Mouse (Mus musculus): ENCODE results near the gene Lrrc73. TPM values are rescaled to one million over a fixed set of nuclear protein-coding genes. Genes with fewer than 3 reads are reported as not detected.

Lrrc73 gene
- total RNA-seq (2021) (under 1 TPM; 0.21 to 0.34 TPM), polyA plus RNA-seq (2012; rRNA removed) (0.59 and 0.70 TPM in 2 replicates)
- long read RNA-seq, partial matches to known transcripts = 0 of 1 reads
- long read RNA-seq, other reads (novel, unspliced or antisense) = 0 of 1 reads

DNA sequence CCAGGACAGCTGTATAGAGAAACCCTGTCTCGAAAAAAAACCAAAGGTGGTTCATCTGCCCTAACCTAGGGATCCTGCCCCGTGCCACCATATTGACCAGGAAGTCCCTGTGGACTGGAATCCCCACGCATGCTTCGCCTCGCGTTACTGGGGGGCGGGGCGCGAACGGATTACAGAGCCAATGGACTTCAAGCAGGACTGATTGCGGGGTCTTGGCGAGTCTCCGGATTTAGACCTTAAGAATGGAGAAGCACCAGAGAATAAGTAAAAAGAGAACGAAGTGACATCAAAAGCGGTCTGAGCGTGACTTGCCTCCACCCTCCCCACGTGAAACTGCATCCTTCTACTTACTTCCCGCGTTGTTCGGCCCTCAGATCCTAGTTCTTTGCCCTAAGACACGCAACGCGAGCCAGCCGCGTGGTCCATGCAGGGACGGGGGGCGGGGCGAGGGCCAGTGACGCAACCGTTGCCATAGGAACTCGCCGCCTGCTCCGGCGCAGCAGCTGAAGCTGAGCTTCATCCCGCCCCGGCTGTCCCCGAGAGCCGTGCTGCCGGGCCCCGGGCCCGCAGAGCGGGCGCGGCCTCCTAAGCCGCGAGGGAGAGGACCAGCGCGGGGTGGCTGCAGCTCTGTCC is at the start of gene Lrrc73:
Gene Lrrc73 (plus strand): TSS at position 80 of the 633 bp plus-strand sequence.
- TF ChIP-seq POLR2A (IDR thresholded peaks at IDR 0.05; ENCODE audit: insufficient read depth, low read depth, low read length) = no peak
- TF ChIP-seq CTCF (IDR thresholded peaks at IDR 0.05) = no peak
- TF ChIP-seq EP300 (IDR thresholded peaks at IDR 0.05; ENCODE audit: insufficient read depth, low read depth, low read length) = no peak
- Histone ChIP-seq H3K9ac (ENCODE audit: low read depth, low read length) (peak within 1 kb of the TSS; percentile 44; the same call in 1 of the 2 replicates), H3K79me2 (replicated peaks; ENCODE audit: control insufficient read depth, insufficient read depth, low read length) (no peaks in the 10 kb centered on the region), H3K4me3 (peak within 1 kb of the TSS; percentile 68), H3K36me3 (ENCODE audit: control insufficient read depth, insufficient read depth, low read length) (0 out of 2 replicates have a peak, but pooled peaks cover 3% of the 10 kb centered on the region), H3K4me1 (ENCODE audit: control insufficient read depth, insufficient read depth, low read length) (peaks cover 7% of the 10 kb centered on the region), H3K27me3 (ENCODE audit: control insufficient read depth, insufficient read depth, low read length) (no peaks in the 10 kb centered on the region), H3K27ac (no peak within 1 kb of the TSS)
- DNase-seq = peak; percentile 91 to 95
- intact Hi-C loops (cut with DNase I) = no loop called here
- WGBS = 1% methylated on average over 46 of the region's 48 CpGs

DNA sequence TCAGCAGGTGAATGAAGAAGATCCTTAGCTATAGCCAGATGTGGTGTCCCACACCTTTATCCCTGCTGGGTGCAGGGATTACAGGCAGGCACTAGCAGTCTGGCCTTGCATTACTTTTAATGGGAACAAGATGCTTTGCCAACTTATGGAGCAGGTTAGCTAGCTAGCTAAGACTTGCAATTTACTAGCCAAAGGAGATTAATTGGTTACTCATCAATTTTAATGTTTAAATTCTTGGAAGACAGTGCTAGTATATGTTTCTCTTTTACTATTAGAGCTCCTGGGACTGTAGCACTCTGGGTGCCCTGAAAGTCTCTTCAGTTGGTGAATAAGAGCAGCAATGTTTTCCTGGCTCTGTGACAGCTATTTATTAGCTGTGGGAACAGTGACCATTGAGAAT is 46.7 kb upstream of the Lrrc73 start:
- Histone ChIP-seq H3K36me3 (ENCODE audit: control insufficient read depth, insufficient read depth, low read length) (peaks cover 3% of the 10 kb centered on the region), H3K4me1 (ENCODE audit: control insufficient read depth, insufficient read depth, low read length) (peaks cover 2% of the 10 kb centered on the region), H3K79me2 (replicated peaks; ENCODE audit: control insufficient read depth, insufficient read depth, low read length) (no peaks in the 10 kb centered on the region), H3K9ac (ENCODE audit: low read depth, low read length) (no peak overlapping the region), H3K27ac (no peak overlapping the region), H3K4me3 (no peak overlapping the region), H3K27me3 (ENCODE audit: control insufficient read depth, insufficient read depth, low read length) (no peaks in the 10 kb centered on the region)
- DNase-seq = no peak
- TF ChIP-seq POLR2A (IDR thresholded peaks at IDR 0.05; ENCODE audit: insufficient read depth, low read depth, low read length) (no peak), CTCF (IDR thresholded peaks at IDR 0.05) (no peak), EP300 (IDR thresholded peaks at IDR 0.05; ENCODE audit: insufficient read depth, low read depth, low read length) (no peak)
- intact Hi-C loops (cut with DNase I) = no loop called here

DNA sequence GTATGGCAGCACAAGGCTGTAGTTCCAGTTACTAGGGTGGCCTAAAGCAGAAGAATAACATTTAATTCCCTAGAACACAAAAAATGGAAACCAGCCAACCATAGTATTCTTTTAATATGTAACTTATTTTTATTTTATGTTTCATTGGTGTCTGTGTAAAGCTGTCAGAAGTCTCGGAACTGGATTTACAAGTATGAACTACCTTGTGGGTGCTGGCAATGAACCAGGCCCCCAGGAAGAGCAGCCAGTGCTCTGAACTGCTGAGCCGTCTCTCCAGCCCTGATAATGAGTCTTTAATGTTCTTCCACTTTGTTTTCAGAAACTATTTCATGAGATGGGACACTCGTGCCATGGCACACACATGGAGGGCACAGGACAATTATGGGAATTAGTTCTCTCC is 42.8 kb upstream of the Lrrc73 start:
- Histone ChIP-seq H3K9ac (ENCODE audit: low read depth, low read length) (no peak overlapping the region), H3K4me3 (no peak overlapping the region), H3K27me3 (ENCODE audit: control insufficient read depth, insufficient read depth, low read length) (no peaks in the 10 kb centered on the region), H3K4me1 (ENCODE audit: control insufficient read depth, insufficient read depth, low read length) (no peaks in the 10 kb centered on the region), H3K79me2 (replicated peaks; ENCODE audit: control insufficient read depth, insufficient read depth, low read length) (no peaks in the 10 kb centered on the region), H3K36me3 (ENCODE audit: control insufficient read depth, insufficient read depth, low read length) (no peaks in the 10 kb centered on the region), H3K27ac (no peak overlapping the region)
- DNase-seq = no peak
- no peak for TF ChIP-seq CTCF (IDR thresholded peaks at IDR 0.05)
- no peak for TF ChIP-seq EP300 (IDR thresholded peaks at IDR 0.05; ENCODE audit: insufficient read depth, low read depth, low read length)
- TF ChIP-seq POLR2A (IDR thresholded peaks at IDR 0.05; ENCODE audit: insufficient read depth, low read depth, low read length) = no peak
- WGBS = 90% methylated on average over 3 of the region's 3 CpGs
- intact Hi-C loops (cut with DNase I) = no loop called here

DNA sequence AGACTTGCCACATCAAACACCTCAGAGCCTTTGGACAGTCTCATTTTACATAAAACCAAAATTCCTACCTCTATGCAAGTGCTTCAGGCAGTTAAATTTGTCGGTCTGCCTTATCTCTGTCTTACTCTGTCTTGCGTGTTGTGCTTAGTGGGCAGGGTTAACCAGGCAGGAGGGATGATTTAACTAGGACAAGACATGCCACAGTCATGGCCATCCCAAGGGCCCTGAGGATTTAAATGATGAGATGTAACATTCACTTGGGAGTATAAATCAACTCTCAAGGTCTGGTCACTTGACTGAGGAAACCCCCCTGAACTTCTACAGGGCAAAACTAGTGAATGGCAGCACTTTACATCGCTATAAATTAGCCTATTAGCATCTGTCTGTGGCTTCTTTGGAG is 31.7 kb upstream of the Lrrc73 start:
- Histone ChIP-seq H3K9ac (ENCODE audit: low read depth, low read length) (no peak overlapping the region), H3K4me1 (ENCODE audit: control insufficient read depth, insufficient read depth, low read length) (no peaks in the 10 kb centered on the region), H3K4me3 (no peak overlapping the region), H3K27me3 (ENCODE audit: control insufficient read depth, insufficient read depth, low read length) (no peaks in the 10 kb centered on the region), H3K36me3 (ENCODE audit: control insufficient read depth, insufficient read depth, low read length) (no peaks in the 10 kb centered on the region), H3K27ac (no peak overlapping the region), H3K79me2 (replicated peaks; ENCODE audit: control insufficient read depth, insufficient read depth, low read length) (no peaks in the 10 kb centered on the region)
- no peak for DNase-seq
- intact Hi-C loops (cut with DNase I) = no loop called here
- TF ChIP-seq POLR2A (IDR thresholded peaks at IDR 0.05; ENCODE audit: insufficient read depth, low read depth, low read length) (no peak), EP300 (IDR thresholded peaks at IDR 0.05; ENCODE audit: insufficient read depth, low read depth, low read length) (no peak), CTCF (IDR thresholded peaks at IDR 0.05) (no peak)
- 85% methylated on average over 3 of the region's 3 CpGs for WGBS

DNA sequence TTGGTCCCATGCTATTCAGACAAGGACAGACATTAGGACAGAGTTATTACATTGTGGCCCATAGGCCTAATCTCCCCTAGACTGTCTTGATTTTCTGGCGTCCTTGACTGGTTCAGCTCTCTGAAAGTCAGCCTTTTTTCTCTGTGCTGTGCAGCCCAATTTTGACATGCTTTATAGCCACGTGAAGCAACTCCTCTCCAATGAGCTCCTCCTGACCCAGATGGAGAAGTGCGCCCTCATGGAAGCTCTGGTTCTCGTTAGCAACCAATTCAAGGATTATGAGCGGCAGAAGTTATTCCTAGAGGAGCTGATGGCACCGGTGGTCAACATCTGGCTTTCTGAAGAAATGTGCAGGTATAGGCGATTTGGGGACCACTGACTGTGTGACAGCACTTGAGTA is 25.8 kb upstream of the Lrrc73 start:
- TF ChIP-seq CTCF (IDR thresholded peaks at IDR 0.05) (no peak), EP300 (IDR thresholded peaks at IDR 0.05; ENCODE audit: insufficient read depth, low read depth, low read length) (no peak), POLR2A (IDR thresholded peaks at IDR 0.05; ENCODE audit: insufficient read depth, low read depth, low read length) (no peak)
- H3K27me3 ChIP-seq (ENCODE audit: control insufficient read depth, insufficient read depth, low read length) = no peaks in the 10 kb centered on the region
- WGBS = 90% methylated on average over 7 of the region's 7 CpGs

DNA sequence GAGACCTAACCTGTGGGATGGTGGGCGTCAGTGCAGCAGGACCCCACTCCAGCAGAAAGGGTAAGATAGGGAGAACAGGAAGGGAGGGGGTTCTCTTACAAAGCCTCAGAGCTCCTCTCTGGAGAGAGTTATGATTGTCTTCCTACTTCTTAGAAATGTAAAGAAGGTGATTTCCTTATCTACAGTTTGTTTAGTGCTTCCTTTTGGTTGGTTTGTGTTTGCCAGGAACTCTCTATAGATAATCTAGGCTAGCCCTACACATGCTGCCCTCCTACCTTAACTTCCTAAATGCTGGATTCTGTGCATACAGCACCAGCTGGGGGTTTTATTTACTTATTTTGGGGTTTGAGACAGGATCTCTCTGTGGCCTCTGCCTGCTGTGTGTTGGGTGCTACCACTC is 17.3 kb upstream of the Lrrc73 start:
- Histone ChIP-seq H3K36me3 (ENCODE audit: control insufficient read depth, insufficient read depth, low read length) (no peaks in the 10 kb centered on the region), H3K4me1 (ENCODE audit: control insufficient read depth, insufficient read depth, low read length) (no peaks in the 10 kb centered on the region), H3K4me3 (no peak overlapping the region), H3K9ac (ENCODE audit: low read depth, low read length) (no peak overlapping the region), H3K27me3 (ENCODE audit: control insufficient read depth, insufficient read depth, low read length) (no peaks in the 10 kb centered on the region), H3K79me2 (replicated peaks; ENCODE audit: control insufficient read depth, insufficient read depth, low read length) (no peaks in the 10 kb centered on the region), H3K27ac (no peak overlapping the region)
- DNase-seq = no peak
- intact Hi-C loops (cut with DNase I) = no loop called here
- TF ChIP-seq EP300 (IDR thresholded peaks at IDR 0.05; ENCODE audit: insufficient read depth, low read depth, low read length) = no peak
- no peak for TF ChIP-seq POLR2A (IDR thresholded peaks at IDR 0.05; ENCODE audit: insufficient read depth, low read depth, low read length)
- WGBS = 71% methylated on average over 1 of the region's 1 CpGs

More for the DNA sequence above, 25.8 kb upstream of the Lrrc73 start:
- H3K4me3 ChIP-seq = no peak overlapping the region
- no peak for DNase-seq
- no peaks in the 10 kb centered on the region for H3K36me3 ChIP-seq (ENCODE audit: control insufficient read depth, insufficient read depth, low read length)
- no peaks in the 10 kb centered on the region for H3K79me2 ChIP-seq (replicated peaks; ENCODE audit: control insufficient read depth, insufficient read depth, low read length)
- H3K4me1 ChIP-seq (ENCODE audit: control insufficient read depth, insufficient read depth, low read length) = no peaks in the 10 kb centered on the region
- H3K9ac ChIP-seq (ENCODE audit: low read depth, low read length) = no peak overlapping the region
- H3K27ac ChIP-seq = no peak overlapping the region
- intact Hi-C loops (cut with DNase I) = no loop called here
